Mouse (Mus musculus) megakaryocyte, embryonic 14.5 days (primary cell): Measurements from ENCODE around the gene Cnst.

Source experiments
- FLI1 ChIP-seq: IDR thresholded peaks from 2 replicates; pipeline ENCODE4 v1.6.1; 2012; ENCODE audit warnings: low read length, inconsistent platforms, mixed read lengths
- GATA1 ChIP-seq: IDR thresholded peaks from 3 replicates; pipeline ENCODE4 v1.6.1; 2012; ENCODE audit warnings: mixed read lengths, low read length, inconsistent platforms, borderline replicate concordance

DNA sequence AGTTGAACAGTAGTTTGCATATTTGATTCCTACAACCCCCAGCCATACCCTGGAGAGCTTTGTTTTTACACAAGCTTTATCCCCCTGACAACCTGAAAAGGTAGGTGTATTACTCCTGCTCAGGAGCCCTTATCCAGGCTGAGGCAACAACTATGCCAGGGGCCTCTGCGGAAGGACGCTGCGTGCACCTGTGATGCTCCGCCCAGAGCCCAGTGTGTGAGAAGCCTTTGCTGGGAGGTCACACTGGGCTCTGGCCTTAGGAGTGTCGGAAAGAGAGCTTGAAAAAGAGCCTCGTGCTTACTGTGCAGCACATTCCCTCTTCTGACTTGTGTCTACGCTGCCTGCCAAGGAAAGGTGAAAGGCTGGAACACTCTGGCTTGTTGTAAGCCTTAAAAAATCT, 6.6 kb downstream of the Cnst start:
- TF ChIP-seq FLI1, result no peak
- TF ChIP-seq GATA1, result no peak
